Mouse (Mus musculus) Muller cell, postnatal 12 days (primary cell): ENCODE data around the gene Arnt2.

Source experiments
- DNase-seq: peaks from one replicate; pipeline ENCODE4 v3.0.0-alpha.2; 2015; ENCODE audit errors: inconsistent ontology term

Arnt2 gene

DNA sequence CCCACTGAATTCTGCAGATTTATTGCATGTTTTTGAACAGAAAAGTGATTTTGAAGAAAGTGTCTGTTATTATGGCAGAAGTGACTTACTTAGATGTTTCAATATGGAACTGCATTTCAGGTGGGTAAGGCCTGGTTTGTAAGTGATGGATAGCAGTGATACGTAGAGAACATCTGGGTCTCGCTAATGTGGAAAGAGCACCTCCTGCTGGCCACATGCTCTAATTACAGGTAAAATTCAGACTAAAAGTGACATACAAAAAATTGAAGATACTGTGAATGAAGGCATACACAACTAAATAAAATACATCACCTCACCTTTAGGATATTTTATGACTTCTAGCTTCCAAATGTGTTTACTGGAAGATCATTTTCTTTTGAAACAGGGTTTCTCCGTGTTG lies 66.8 kb downstream of the Arnt2 start:
- no peak for DNase-seq

DNA sequence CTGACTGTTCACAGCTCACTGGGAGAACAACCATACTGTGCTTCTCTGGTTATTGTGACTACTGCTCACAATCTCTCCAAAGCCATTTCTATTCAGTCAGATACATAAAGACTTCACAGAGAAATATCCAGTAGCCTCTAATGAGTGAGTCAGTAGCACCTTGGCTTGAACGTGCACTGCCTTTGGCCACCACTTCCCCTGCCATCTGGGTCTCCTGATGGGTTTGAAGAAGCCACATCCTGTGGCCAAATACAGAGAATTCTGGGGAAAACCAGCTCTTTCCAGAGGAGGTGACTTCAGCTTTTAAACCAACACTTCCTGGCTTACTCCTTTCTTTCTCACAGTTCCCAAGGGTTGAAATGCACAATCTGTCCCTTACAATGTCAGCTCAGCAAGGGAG lies 69.0 kb downstream of the Arnt2 start:
- DNase-seq: peak; percentile 80

DNA sequence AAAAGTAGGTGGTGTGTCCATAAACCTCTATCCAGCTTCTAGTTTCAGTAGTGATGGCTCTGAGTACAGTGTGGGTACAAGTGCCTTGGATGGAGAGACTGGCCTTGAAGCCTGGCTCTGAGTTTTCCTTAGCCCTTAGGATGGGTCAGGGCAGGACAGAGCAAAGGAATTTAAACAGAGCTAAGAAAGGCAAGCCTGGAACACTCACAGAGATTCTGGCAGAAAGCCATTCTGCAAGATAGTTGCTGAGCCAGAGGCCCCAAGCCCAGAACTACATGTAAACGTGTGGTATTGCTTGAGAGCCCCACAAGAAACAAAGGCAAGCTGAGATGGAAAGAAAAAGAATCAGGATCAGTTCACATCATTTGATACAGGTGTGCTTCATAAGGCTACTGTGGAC lies 70.8 kb downstream of the Arnt2 start:
- DNase-seq: no peak

DNA sequence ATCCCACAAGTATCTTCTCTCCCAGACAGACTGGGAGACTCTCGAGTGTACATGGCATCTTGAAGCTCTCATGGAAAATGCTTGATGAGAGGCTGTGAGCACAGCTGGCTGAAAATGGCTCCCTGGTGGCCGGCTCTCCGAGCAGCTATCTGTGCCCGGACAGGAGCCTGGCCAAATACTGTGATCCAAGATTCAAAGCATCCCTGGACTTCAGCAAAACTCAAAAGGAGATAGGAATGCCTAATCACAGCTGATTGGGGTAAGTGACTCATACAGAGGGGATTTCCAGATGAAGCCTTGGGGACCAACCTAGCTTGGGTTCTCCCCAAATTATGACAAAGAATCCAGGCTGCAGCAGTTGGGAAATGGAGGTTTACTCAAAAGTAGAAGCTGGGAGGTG lies 72.2 kb downstream of the Arnt2 start:
- peak; percentile 94 for DNase-seq

DNA sequence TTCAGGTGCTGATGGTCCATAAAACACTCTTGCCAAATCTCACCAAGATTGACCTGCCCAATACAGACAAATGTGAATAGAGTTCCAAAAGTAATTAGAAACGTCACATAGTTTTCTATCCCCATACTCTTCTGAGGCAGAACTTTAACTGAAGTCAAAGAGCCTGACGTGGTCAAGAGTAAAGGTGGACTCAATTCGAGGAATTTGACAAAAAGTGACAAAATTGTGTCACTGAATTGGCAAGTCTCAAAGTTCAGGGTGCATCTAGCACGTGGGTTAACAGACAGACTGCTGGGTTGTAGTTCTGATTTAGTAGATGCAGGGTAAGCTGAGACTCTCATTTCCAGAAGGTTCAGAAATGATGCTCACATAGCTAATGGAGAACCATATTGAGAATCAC lies 73.1 kb downstream of the Arnt2 start:
- no peak for DNase-seq

DNA sequence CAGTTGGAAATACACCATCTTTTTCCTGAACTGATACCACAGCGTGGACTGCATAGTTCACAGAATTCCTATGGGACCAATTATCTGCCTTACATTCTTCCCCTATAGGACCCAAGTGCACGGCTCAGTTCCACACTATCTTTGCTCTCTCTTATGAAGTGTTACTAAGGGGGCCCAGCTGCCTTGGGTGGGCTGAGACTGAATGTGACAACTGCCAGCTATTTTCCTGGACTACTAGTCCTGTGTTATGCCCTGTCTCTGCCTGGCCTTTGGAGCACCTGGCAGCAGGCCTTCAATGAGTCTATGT lies 73.4 kb downstream of the Arnt2 start:
- no peak for DNase-seq

DNA sequence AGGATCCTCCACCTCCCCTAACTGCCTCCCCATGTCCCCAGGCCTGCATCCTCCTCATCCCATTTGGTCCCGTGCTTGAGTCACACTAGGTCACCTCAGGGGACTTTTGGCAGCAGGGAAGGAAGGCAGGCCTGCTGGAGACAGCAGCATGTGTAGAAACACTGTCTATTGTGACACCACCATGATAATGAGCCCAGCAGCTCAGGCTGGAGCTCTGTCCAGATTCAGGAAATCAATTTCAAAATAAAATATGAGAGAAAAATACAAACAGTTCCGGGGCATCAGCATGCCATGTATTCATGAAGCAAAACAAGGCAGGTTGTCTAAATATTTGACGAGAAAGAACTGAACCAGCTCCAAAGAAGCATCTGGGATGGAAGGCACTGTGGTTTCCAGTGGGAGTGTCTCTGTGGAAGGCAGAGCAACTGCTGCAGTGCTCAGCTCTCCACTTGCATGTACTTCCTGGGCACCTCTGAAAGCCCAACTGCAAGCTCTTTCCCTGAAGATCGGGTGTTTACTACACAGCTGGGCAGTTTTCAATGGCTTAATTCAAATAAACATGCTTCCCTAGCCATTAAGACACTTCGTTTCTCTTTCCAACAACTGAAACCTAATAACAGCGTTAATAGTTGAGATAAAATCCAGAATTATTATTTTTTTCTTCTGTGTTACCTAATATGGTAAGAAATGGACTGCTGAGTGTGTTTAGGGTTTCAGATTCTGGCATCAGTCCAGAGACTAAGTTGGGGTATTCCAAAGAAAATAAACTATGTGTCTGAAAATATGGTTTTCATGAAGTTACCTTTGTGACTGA lies 74.0 kb downstream of the Arnt2 start:
- DNase-seq: no peak

DNA sequence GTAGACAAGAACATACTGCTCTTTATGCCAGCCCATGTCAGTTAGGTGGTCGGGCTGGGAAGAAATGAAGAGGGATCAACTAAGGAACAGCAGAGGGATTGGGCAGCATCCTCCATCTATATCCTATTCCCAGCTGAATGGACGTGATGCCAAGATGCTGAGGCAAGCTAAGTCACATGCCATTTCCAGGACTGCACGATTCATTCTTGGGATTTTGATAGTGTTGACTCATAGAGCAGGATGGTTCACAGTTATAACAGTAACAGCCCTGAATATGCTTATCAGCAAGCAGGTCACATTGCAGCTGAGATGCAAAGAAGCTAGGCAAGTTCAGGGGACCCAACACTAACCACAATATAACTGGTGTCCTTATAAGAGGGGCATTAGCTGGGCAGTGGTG lies 76.0 kb downstream of the Arnt2 start:
- DNase-seq: peak; percentile 79

DNA sequence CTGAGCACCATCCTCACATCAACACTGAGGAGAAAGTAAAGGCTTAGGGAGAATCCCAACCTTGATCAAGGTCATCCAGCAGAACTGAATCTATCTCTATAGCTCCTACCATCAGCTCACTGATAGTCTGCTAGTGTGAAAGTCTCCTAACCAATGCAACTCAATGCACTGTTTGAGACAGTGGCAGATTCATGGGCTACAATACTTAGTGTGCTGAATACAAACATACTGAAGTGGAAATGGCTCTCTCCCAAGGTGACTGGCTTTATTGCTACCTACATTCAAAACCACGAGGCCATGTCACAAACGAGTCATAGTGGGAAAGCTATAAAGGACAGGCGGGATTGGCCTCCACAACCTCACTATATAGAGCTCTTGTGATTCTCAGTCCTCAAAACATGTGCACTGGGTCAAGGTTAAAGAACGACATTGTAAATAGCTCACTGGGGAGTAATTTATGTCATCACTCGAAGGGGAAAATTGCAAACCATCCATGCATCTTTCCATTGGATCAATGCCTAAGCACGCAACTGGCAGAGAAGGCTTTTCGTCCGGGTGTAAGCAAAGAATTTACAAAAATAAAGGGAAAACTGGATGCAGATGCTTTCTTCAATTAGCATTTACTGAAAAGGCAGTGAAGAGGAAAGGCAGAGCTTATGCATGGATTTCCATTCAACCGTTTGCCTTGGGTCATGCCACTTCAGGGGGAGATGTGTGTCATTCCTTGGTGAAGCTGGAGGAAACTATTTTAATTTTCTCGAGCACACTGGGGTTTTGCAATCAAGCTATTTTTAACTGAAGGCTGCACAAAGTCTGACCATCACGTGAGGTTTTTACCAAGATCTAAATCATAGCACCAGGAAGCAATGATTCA lies 77.4 kb downstream of the Arnt2 start:
- DNase-seq: peak; percentile 85

DNA sequence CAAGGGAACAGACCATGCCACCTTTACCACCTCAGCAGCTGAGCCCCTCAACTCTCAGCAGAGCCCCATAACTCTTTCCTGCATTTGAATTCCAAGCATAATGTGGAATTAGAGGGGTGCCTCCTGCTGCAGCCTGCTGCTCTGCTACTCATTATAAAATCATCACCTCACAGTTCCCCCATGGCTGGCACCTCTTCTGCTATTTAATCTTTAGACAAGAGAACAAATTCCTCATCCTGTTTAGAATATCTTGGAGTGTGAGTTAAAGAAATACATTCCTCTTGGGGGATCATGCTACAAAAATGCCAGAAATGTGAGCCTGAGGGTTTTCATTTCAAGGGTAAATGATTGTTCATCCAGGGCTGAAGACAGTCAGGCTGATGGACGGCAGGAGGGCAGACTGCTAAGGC lies 80.8 kb downstream of the Arnt2 start:
- peak; percentile 93 for DNase-seq

DNA sequence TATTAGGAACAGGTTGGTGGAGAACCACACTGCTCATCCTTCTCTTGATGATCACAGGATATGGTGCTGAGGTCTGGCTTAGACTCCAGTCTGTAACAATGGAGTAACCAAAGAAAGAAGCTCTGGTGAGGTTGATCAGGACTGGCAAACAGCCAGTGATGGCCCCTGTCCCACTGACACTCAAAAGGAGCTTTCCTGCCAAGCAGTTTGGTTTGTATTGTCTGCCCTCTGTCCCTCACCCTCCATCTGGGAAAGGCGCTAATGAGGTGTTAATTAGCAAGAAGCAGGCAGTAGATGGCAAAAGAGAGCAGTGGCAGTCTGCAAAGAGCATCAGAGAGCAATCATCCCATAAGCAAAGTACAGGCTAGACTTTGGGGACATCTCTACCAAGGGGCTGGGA lies 81.2 kb downstream of the Arnt2 start:
- peak; percentile 94 for DNase-seq

DNA sequence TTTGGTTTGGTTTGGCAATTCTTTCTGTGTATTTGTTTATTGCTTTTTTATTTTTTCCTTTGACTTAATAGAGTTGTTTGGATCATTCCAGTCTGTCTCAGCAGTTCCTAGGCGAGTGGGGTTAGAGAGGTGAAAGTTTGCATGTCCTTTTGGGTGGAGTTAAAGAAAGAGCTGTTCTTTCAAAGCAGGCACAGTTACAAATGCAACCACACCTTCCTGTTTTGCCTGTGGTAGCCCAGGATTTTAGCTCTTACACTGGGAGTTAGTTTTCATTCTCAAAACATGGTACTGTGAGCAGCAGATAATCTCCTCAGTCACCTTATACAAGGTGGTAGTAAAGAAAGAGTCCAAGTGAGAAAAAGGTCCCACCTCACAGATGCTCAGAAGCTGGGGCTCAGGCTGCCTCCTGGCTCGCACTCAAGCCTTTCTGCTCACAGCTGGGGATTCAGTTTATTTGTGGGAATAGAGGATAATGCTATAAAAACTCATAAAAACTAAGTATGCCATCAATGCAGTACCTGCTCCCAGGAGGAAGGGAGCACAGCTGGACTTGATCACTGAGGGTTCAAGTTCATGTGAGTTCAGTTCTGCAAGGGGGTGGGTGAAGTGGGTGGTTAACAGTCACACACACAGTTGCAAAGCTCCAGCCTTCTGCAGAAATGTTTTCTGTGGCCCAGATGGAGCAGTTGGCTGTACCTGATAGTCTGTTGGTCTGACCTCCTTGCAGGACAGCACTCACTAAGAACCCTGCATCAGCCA lies 84.2 kb downstream of the Arnt2 start:
- DNase-seq: no peak

DNA sequence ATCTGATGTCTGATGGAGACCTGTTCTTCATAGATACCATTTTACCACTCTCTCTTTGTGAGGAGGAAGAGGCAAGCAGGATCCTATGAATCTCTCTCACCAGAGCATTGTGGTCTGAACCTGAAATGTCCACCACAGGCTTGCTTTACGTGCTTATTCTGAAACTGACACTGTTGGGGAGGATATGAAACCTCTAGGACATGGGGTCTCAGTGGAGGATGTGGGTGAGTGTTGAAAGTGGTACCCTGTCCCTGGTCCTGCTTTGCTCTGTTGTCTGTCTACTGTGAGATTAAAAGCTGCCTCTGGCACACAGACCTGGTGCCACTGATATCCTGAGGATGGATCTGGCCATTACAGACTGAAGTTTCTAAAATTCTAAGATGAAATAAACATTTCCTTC lies 88.4 kb downstream of the Arnt2 start:
- no peak for DNase-seq

DNA sequence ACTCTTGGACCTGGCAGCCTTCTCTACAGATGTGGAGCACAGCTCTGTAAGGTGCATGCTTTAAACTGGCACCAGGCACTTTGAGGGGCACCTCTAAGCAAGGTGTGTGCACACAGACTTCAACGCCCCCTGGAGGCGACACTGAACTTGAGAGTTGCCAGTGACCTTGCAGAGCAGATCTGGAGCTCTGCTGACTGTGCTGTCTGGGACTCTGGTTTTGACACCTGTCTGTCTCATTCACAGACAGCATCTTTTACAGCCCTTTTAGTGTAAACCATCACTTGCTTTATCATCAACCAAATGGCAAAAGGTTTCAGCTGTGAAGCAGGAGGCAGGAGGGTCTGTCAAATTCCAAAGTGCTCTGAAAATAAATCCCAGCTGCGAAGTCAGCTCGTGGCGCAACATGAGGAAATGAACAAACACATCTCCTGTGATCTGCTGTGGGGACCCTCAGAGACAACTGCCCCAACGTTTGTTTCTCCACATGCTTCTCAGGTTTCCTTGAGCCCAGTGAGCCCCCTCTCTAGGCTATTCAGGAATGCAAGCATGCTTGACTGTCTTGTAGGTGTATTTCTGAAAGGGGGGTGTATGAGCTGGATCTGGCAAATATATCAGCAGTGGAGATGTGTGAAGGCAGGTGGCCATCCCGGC lies 94.5 kb downstream of the Arnt2 start:
- no peak for DNase-seq

DNA sequence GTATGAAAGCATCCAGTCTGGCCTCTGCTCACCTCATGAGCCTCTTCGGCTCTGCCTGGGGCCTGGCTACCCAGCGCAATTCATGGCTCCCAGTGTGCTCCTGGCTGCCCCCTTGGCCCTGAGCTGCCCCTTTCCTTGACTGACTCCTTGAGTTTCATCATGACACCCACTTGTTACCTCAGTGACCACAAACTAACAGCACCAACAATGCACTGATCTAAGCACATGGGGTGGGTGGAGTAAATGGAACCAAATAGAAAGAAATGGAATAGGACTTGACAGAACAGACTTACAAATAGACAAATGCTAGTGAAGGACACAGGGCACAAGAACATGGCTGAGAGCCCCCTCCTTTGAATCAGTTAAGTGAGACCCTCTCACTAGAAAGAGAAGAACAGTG lies 95.2 kb downstream of the Arnt2 start:
- no peak for DNase-seq

DNA sequence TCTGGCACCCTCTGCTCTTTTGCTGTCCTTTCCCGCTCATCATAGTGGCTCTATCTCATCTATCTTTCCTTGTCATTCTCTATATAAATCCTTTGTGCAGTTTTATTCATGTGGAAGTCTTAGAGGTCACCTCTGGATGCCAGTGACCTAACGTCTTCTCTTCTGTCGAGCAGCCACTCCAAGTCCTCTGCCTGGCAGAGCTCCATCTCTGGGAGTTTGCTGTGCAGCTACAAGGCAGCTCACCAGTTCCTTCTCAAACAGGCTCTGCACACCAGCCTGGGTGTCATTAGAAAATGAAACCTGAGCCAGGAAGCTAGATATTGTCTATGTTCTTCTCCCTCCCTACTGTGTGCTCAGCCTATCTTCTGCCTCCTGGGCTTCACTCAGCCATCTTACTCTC lies 98.4 kb downstream of the Arnt2 start:
- DNase-seq: no peak

DNA sequence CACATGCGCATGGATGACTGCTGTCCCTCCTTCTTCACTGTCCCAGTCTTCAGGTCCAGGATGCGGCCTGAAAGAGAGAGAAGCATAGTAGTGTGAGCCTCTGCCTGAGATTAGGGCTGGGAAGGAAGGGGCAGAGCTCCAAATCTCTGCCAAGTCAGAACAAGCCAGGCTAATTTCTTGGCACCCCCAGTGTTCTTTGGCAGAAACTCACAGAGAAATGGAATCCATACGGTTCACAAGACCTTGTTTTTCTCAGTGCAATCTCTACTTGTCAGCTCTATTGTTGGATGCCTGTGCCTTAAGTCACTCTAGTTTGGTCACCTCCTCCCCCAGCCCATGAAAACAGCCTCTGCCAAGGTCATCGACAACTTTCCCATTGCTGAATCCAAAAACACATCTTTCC lies 99.1 kb downstream of the Arnt2 start:
- DNase-seq: peak; percentile 50

DNA sequence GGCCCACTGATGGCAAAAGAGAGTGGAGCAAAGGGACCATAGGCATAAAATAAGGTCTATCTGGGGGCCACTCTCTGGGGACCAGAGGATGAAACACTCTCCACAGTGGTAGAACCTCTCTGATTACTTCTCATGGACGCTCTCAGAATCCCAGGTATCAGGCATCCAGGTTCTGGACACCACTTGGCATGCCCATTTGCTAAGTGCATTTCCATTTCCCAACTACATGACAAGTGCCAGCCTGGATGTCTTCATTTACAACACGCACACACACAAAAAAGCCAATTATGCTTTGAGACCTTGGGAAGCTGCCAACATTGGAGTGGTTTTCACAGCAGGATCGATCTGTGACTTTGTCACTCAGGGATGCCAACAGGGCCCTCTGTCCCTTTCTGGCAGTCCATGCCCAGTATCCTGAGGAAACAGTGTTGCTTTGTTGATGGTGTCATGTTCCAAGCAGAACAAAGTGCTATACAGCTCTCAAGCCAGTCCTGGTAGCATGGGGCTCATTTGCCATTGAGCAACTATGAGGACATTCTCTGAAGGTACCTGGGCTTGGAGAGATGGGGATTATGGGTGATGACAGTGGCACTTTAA lies 102.5 kb downstream of the Arnt2 start:
- peak; percentile 27 for DNase-seq

DNA sequence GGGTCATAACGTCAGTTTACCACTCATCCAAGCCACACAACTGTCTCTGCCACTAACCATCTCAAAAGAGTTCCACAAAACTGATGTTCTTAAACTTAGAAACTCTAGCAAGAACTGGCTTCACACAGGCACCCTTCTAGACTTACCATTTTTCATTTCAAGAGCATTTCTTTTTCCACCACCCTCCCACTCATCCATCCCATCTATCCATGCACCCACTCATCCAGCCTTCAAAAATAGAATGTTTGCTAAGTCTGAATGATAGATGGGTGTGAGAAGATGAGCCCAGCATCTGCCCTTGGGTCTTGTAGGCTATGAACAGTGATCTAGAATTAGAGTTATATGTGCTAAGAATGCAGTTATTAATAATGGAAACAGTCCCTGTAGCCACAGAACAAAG lies 109.7 kb downstream of the Arnt2 start:
- no peak for DNase-seq

DNA sequence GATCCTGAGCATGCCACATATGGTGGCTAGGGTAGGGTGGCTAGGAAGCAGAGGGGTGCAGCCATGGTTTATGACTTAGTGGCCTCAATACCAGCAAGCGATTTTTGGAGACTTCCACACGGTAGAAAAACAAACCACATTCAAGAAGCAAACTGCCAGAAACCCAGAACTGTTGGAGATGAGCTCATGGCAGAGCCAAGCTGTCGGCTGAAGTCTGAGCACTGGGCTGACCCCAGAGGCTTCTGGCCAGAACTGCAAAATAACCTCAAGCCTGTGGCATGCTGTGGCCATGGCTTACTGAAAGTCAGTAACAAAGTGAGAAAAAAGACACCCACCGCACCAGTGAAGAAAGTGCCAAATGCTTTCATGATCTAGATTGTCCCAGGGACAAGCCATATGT lies 110.4 kb downstream of the Arnt2 start:
- peak; percentile 17 for DNase-seq

DNA sequence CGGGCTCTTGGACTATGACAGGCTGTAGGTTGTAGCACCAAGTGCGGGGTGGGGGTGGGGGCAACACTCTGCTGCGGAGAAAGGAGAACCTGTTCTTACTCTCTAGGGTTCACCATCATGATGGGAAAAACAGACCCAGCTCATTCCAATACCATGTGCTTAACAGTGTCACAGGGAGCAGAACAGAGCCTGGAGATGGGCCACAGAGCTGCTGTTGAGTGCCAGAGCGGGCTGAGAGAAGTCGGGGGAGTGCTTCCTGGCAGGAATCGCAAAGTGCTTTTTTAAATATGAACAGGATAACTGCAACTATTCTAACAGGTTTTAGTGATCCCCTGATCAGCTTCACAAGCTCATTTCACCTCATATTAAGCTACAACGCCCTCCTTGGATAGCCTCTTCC lies 116.9 kb downstream of the Arnt2 start:
- no peak for DNase-seq

DNA sequence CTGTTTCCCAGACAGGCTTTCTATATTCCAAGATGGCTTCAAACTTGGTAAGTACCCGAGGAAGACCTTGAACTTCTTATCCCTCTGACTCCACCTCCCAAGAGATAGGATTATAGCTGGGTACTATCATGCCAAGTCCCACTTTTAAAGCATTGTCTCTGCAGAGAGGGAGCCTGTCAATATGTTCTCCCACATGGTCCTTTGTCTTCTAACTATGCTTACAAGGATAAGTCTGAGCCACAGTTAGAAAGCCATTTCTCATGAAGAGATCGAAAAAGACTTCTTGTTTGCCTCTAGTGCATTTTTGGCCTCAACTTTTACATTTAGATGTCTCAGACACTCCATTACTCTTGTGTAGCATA lies 122.8 kb downstream of the Arnt2 start:
- no peak for DNase-seq
